Mouse (Mus musculus): ENCODE measurements around the gene Trpm3.

DNA sequence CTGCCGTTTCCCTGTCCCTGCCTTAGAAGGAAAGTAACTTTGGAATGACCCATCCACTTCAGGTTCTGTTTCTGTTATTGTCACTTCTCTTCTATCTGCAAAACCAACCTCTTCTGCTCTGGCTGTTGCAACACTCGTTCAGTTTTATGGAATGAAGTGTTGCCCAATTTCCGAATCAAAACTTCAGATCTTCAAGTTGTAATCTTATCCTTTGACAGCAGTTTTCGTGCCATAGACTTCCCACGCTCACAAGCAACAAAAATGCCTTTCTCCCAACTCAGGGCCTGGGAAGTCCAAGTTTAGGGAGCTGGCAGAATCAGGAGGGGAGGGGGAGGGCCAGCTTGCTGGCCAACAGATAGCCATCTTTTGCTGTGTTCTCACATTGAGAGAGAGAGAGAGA is 889.4 kb downstream of the Trpm3 start:
- TF ChIP-seq CTCF (IDR thresholded peaks at IDR 0.05; ENCODE audit: low read depth) (no peak), EP300 (IDR thresholded peaks at IDR 0.05; ENCODE audit: low read depth) (no peak)
